Mouse (Mus musculus) stomach, embryonic 16.5 days (tissue): ENCODE results near the gene Miga2. TPM values are rescaled to one million over a fixed set of nuclear protein-coding genes. Genes with fewer than 3 reads are reported as not detected.

Source experiments
- ATAC-seq: fragments of 200-750 bp; cut with Nextera tagmentation; 2 replicates; pipeline ENCODE4 v1.8.0; 2017; ENCODE audit warnings: moderate number of reproducible peaks, moderate TSS enrichment; ENCODE audit not compliant: insufficient read depth, low FRiP score
- H3K27ac ChIP-seq: fragments of 300-500 bp; sonication (generic); 2 replicates; pipeline ENCODE4 v1.5.1; 2014; ENCODE audit warnings: low read length
- H3K27me3 ChIP-seq: fragments of 300-500 bp; sonication (generic); 2 replicates; pipeline ENCODE4 v1.6.1; 2014; ENCODE audit warnings: low read length, control low read depth, mixed read lengths; ENCODE audit not compliant: control insufficient read depth, insufficient read depth
- H3K36me3 ChIP-seq: fragments of 300-500 bp; sonication (generic); 2 replicates; pipeline ENCODE4 v1.6.1; 2014; ENCODE audit warnings: low read length; ENCODE audit not compliant: control insufficient read depth, insufficient read depth
- H3K4me1 ChIP-seq: fragments of 300-500 bp; sonication (generic); 2 replicates; pipeline ENCODE4 v1.6.1; 2014; ENCODE audit warnings: low read length, control low read depth, mixed read lengths; ENCODE audit not compliant: control insufficient read depth, insufficient read depth
- H3K4me2 ChIP-seq: fragments of 300-500 bp; sonication (generic); 2 replicates; pipeline ENCODE4 v1.6.1; 2014; ENCODE audit warnings: low read depth, low read length, mixed read lengths
- H3K4me3 ChIP-seq: fragments of 300-500 bp; sonication (generic); replicated peaks from 2 replicates; pipeline ENCODE4 v1.5.1; 2014; ENCODE audit warnings: mild to moderate bottlenecking, low read length
- H3K9ac ChIP-seq: fragments of 300-500 bp; sonication (generic); 2 replicates; pipeline ENCODE4 v1.6.1; 2014; ENCODE audit warnings: low read length
- H3K9me3 ChIP-seq: fragments of 300-500 bp; sonication (generic); replicated peaks from 2 replicates; pipeline ENCODE4 v1.6.1; 2016; ENCODE audit warnings: low read length, control low read depth; ENCODE audit not compliant: control insufficient read depth
- WGBS: fragments of 180-500 bp; shearing (Covaris S2); extraction: QIAGEN DNeasy Blood & Tissue Kit; methylation state at CpG from one replicate; pipeline ENCODE4 v1.1.7; 2014; 5-methylcytosine and 5-hydroxymethylcytosine counted together
- polyA plus RNA-seq: library from polyadenylated mRNA; unstranded; fragments of >200 nt; fragmentation: Nextera tagmentation; extraction: Ambion mirVana; gene quantifications from 2 replicates; pipeline ENCODE4 v1.2.1, GENCODE M21; 2015

Miga2 gene
- 26.2 and 26.3 TPM in 2 replicates for polyA plus RNA-seq

DNA sequence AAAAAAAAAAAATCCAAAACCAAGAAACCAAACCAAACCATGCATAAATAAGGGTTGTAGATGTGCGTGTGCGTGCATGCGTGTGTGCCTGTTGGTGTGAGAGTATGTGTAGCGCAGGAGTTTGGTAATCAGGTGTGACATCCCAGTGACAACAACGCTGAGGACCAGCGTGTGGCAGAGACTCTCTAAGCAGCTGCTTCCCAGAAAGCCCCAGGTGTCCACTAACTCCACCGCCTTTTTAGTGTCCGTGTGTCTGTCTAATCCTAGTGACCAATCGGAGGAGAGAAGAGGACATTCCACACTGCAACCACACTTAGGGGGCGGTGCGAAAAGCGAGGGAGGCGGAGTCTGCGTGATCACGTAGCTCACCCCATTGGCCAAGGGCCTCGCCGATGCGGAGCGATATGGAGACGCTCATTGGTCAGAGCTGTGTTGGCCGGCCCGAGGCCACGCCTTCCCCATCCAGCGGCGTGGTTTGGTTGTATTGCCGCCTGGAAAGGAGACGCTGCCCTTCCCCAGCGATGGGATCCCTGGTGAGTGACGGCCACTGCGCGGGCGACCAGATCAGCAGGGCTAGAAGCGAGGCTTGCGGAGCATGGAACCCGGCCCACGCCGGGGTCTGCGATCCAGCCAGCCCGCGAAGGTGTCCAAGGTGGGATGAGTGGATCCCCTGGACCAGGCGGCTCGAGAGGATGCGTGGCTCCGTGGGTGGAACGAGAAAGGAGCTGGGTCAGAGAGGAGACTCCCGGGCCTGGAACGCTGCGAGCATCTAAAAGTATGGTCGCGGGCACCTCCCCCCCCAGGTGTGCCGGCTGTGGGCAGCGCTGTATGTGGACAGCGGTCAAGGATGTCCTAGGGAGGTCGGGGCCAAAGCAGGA is at the start of gene Miga2:
Gene Miga2 (plus strand): TSS at position 461 of the 878 bp plus-strand sequence.
- Histone ChIP-seq H3K9me3 (no peaks in the 10 kb centered on the region), H3K9ac (peak within 1 kb of the TSS; percentile 74), H3K27ac (peak within 1 kb of the TSS; percentile 79), H3K4me1 (peaks cover 9% of the 10 kb centered on the region), H3K4me3 (peak within 1 kb of the TSS; percentile 98), H3K4me2 (peak within 1 kb of the TSS; percentile 73), H3K36me3 (peaks cover 6% of the 10 kb centered on the region; the same call in 1 of the 2 replicates), H3K27me3 (no peaks in the 10 kb centered on the region)
- ATAC-seq, result peak; percentile 99
- WGBS, result under 1% methylated on average over 54 of the region's 54 CpGs

DNA sequence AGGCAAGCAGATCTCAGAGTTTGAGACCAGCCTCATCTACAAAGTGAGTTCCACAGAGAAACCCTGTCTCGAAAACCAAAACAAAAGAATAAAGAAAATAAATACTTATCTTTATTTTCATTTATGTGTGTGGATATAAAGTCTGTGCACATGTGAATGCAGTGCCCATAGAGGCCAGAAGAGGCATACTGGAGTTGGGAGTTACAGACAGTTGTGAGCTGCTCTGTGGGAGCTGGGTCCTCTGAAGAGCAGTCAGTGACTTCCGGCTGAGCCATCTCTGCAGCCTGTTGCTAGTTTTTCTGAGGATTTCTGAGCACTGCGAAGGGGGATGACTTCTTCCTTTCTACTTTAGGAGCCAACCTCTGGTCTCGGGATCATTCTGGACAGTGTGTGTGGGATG is 47.9 kb upstream of the Miga2 start:
- no peak overlapping the region for H3K27ac ChIP-seq
- H3K27me3 ChIP-seq, result no peaks in the 10 kb centered on the region
- H3K4me3 ChIP-seq, result no peak overlapping the region
- H3K4me1 ChIP-seq, result no peaks in the 10 kb centered on the region
- H3K9me3 ChIP-seq, result no peaks in the 10 kb centered on the region
- H3K36me3 ChIP-seq, result peaks cover 23% of the 10 kb centered on the region; the same call in 1 of the 2 replicates
- H3K4me2 ChIP-seq, result no peak overlapping the region
- no peak overlapping the region for H3K9ac ChIP-seq
- ATAC-seq, result no peak
- WGBS, result 92% methylated on average over 4 of the region's 4 CpGs

DNA sequence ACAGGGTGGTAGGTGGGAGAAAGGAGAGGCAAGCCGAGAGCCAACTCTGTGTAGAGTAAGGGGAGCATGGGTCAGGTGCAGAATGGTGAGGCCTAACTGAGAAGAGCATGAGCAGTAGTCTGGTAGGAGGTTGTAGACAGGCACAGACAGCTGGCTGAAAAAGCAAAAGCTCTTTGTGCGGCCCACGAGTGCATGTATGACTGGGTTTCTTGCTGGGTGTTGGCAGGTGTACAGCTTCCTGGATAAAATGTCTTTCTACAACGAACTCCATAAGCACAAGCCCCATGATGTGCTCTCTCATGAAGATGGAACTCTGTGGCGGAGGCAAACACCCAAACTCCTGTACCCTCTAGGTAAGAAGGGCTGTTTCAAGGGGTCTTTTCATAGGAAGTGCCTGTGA is 47.1 kb upstream of the Miga2 start:
- H3K4me2 ChIP-seq, result no peak overlapping the region
- no peaks in the 10 kb centered on the region for H3K4me1 ChIP-seq
- no peak overlapping the region for H3K27ac ChIP-seq
- H3K27me3 ChIP-seq, result no peaks in the 10 kb centered on the region
- ATAC-seq, result no peak
- WGBS, result 93% methylated on average over 5 of the region's 5 CpGs
- H3K4me3 ChIP-seq, result no peak overlapping the region
- H3K36me3 ChIP-seq, result peaks cover 23% of the 10 kb centered on the region; the same call in 1 of the 2 replicates
- no peak overlapping the region for H3K9ac ChIP-seq
- no peaks in the 10 kb centered on the region for H3K9me3 ChIP-seq

DNA sequence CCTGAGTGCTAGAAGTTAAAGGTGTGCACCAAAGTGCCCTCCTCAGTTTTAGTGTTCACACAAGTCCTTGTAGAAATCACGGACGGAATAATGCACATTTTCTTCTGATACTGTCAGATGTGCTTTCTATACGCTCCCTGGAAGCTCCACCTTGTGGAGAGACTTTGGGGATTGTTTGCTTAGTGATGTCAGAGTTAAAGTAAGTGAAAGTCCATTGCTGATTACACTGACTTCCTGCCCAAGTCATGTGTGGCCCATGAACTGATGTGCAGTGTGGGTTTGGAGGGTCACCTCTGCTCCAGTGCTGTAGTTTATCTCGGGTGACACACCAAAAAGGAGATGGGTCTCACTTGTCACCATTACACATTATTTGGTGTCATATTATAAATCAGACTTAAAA is 44.8 kb upstream of the Miga2 start:
- WGBS, result 72% methylated on average over 4 of the region's 4 CpGs
- no peak overlapping the region for H3K9ac ChIP-seq
- H3K9me3 ChIP-seq, result no peaks in the 10 kb centered on the region
- peak; percentile 64; the same call in 1 of the 2 replicates for ATAC-seq
- H3K36me3 ChIP-seq, result peaks cover 26% of the 10 kb centered on the region
- no peak overlapping the region for H3K4me2 ChIP-seq
- no peaks in the 10 kb centered on the region for H3K27me3 ChIP-seq
- H3K27ac ChIP-seq, result no peak overlapping the region
- no peak overlapping the region for H3K4me3 ChIP-seq
- no peaks in the 10 kb centered on the region for H3K4me1 ChIP-seq

DNA sequence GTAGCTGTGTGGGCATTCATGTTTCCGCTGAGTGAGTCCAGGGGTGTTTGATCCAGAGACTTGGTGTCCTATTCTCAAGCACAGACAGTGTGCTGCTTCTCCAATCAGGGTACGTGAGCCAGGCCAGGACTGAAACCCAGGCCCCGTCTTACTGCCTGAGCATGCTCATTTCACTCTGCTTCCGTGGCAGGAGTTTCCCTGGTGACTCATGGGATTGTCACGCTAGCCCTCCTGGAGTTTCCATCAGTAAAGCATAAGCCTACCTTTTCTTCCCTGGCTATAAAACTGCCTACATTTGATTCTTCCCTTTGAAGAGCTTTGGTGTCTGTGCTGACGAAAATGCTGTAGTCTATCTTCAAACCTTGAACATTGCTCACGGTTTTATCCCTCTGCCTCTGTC is 40.9 kb upstream of the Miga2 start:
- no peak overlapping the region for H3K4me2 ChIP-seq
- 92% methylated on average over 7 of the region's 7 CpGs for WGBS
- H3K36me3 ChIP-seq, result peaks cover 19% of the 10 kb centered on the region
- no peaks in the 10 kb centered on the region for H3K4me1 ChIP-seq
- no peak overlapping the region for H3K27ac ChIP-seq
- H3K9ac ChIP-seq, result no peak overlapping the region
- no peak overlapping the region for H3K4me3 ChIP-seq
- no peaks in the 10 kb centered on the region for H3K9me3 ChIP-seq
- no peak for ATAC-seq
- H3K27me3 ChIP-seq, result no peaks in the 10 kb centered on the region

DNA sequence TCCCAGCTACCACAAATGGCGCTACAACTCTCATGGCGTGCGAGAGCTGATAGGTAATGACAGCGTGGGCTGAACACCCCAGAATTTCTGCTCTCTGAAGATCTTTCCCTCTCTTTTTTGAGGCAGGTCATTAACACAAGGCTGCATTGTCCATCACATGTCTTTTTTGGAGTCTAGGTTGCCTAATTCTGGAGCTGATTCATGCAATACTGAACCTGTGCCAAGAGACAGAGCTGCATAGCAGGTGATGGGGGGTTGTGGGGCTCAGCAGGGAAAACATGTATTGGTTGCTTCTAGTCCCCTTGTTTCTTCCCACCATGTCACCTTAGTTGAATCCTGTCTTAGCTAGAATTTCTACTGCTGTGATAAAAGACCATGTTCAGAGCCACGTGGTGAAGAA is 38.7 kb upstream of the Miga2 start:
- no peak for ATAC-seq
- Histone ChIP-seq H3K36me3 (peaks cover 22% of the 10 kb centered on the region), H3K4me1 (no peaks in the 10 kb centered on the region), H3K4me3 (no peak overlapping the region), H3K27me3 (no peaks in the 10 kb centered on the region), H3K27ac (no peak overlapping the region), H3K4me2 (no peak overlapping the region), H3K9ac (no peak overlapping the region), H3K9me3 (no peaks in the 10 kb centered on the region)
- 93% methylated on average over 5 of the region's 5 CpGs for WGBS

DNA sequence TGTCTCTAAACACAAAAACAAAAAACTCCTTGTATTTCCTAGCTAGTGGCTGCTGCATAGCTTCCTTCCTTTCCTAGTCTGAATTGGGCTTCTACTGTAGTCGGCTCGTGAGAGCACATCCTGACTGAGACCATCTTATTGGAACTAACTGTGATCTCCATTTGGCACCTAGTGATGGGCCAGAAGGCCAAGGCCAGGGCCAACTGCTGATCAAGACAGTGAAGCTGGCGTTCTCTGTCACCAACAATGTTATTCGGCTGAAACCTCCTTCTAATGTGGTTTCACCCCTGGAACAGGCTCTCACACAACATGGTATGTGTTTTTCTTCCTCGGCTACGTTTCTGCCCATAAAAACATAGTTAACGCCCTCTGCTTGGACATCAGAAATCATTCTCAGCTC is 36.8 kb upstream of the Miga2 start:
- Histone ChIP-seq H3K4me1 (no peaks in the 10 kb centered on the region), H3K36me3 (peaks cover 27% of the 10 kb centered on the region), H3K9ac (no peak overlapping the region), H3K27me3 (no peaks in the 10 kb centered on the region), H3K9me3 (no peaks in the 10 kb centered on the region), H3K4me2 (no peak overlapping the region), H3K27ac (no peak overlapping the region), H3K4me3 (no peak overlapping the region)
- ATAC-seq, result no peak
- 91% methylated on average over 7 of the region's 7 CpGs for WGBS

DNA sequence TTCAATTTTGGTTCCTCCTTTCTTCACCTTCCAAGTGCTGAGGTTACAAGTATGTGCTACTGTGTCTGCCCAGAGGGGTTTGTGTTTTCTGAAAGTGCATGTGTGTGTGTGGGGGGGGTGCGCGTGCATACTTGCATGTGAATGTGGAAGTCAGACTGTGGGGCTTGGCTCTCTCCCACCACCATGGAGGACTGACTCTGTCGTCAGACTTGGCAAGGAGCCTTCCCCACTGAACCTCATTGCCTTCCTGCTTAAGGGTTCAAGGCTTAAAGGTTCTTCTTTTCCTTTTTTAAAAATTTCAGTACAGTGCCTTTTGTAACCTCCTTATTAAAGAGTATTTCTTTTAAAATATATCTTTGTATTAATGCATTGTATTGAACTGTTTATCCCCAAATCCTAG is 35.2 kb upstream of the Miga2 start:
- H3K4me1 ChIP-seq, result no peaks in the 10 kb centered on the region
- H3K9me3 ChIP-seq, result no peaks in the 10 kb centered on the region
- no peak overlapping the region for H3K4me3 ChIP-seq
- no peaks in the 10 kb centered on the region for H3K27me3 ChIP-seq
- no peak overlapping the region for H3K27ac ChIP-seq
- no peak overlapping the region for H3K9ac ChIP-seq
- WGBS, result 83% methylated on average over 3 of the region's 3 CpGs
- H3K4me2 ChIP-seq, result no peak overlapping the region
- peaks cover 32% of the 10 kb centered on the region for H3K36me3 ChIP-seq
- ATAC-seq, result no peak

DNA sequence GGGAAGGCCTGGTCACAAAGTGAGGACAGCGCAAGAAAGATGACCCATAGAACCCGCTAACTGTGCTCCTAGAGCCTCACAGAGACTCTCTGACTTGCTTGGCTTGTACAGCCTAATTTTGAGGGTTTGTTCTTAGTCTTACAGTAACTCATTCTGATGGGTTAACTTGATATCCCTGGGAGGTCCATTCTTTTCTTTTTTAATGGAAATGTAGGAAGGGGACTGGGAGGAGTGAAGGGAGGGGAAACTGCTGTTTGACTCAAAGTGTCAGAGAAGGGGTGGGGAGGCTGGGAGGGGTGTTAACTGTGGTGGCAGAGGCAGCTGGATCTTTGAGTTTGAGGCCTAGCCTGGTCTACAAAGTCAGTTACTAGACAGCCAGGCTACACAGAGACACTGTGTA is 28.7 kb upstream of the Miga2 start:
- no peak overlapping the region for H3K4me3 ChIP-seq
- peaks cover 32% of the 10 kb centered on the region for H3K36me3 ChIP-seq
- ATAC-seq, result no peak
- H3K9me3 ChIP-seq, result no peaks in the 10 kb centered on the region
- no peaks in the 10 kb centered on the region for H3K4me1 ChIP-seq
- no peaks in the 10 kb centered on the region for H3K27me3 ChIP-seq
- H3K27ac ChIP-seq, result no peak overlapping the region
- H3K9ac ChIP-seq, result no peak overlapping the region
- H3K4me2 ChIP-seq, result no peak overlapping the region
- WGBS, result 98% methylated on average over 2 of the region's 2 CpGs
